Mouse (Mus musculus) ES-E14 (cell line): ENCODE measurements at regions not wholly inside any gene's neighbourhood (a gene's known extent, or its start where the extent isn't known, plus 50 kb on each side); places are given as distances from the start of the nearest gene placed in this dataset.

Source experiments
- CHD2 ChIP-seq: IDR thresholded peaks from 2 replicates; pipeline ENCODE4 v1.6.1; 2014; ENCODE audit warnings: mild to moderate bottlenecking, low read depth, low read length, inconsistent platforms
- HCFC1 ChIP-seq: IDR thresholded peaks from 2 replicates; pipeline ENCODE4 v1.6.1; 2012; ENCODE audit warnings: low read length, inconsistent platforms, borderline replicate concordance; ENCODE audit not compliant: insufficient read depth
- ZC3H11A ChIP-seq: IDR thresholded peaks from 2 replicates; pipeline ENCODE4 v1.6.1; 2012; ENCODE audit warnings: low read depth, mild to moderate bottlenecking, inconsistent platforms, low read length, borderline replicate concordance
- ZNF384 ChIP-seq: IDR thresholded peaks from 2 replicates; pipeline ENCODE4 v1.6.1; 2012; ENCODE audit warnings: low read depth, low read length, inconsistent platforms

GRCm38 (mm10) chr9:41833408-41833807 is 290.7 kb downstream of the Sorl1 start:
- TF ChIP-seq ZC3H11A (peak; percentile 19; the same call in 1 of the 2 replicates), HCFC1 (no peak), CHD2 (no peak), ZNF384 (no peak)
